Mouse (Mus musculus) ES-E14 (cell line): ENCODE data around the gene Akap12. TPM values are rescaled to one million over a fixed set of nuclear protein-coding genes. Genes with fewer than 3 reads are reported as not detected.

ENCODE experiments used
- DNase-seq: peaks from one replicate; pipeline ENCODE4 v3.0.0-alpha.2; 2013; ENCODE audit warnings: low read depth, low spot score
- H3K27ac ChIP-seq: 2 replicates; pipeline ENCODE4 v1.5.1; 2012; ENCODE audit warnings: low read depth, mild to moderate bottlenecking, low read length, moderate library complexity, mixed read lengths; ENCODE audit not compliant: poor library complexity, insufficient read depth, severe bottlenecking
- H3K36me3 ChIP-seq: 2 replicates; pipeline ENCODE4 v1.6.1; 2012; ENCODE audit warnings: mild to moderate bottlenecking, low read length, moderate library complexity, mixed read lengths; ENCODE audit not compliant: control insufficient read depth, poor library complexity, insufficient read depth, severe bottlenecking
- H3K4me1 ChIP-seq, 2 experiments: fragments of 150-350 bp in 1 of 2; sonication (generic) in 1 of 2; 2 replicates each; pipeline ENCODE4 v1.6.1; 2012; ENCODE audit warnings: low read length in 2 of 2, mild to moderate bottlenecking in 1 of 2, mixed read lengths in 1 of 2; ENCODE audit not compliant: control insufficient read depth in 2 of 2, insufficient read depth in 2 of 2, poor library complexity in 1 of 2
- H3K4me3 ChIP-seq, 2 experiments: fragments of 150-350 bp in 1 of 2; sonication (generic) in 1 of 2; 2 replicates each; pipeline ENCODE4 v1.5.1; 2012; ENCODE audit warnings: low read length in 2 of 2, low read depth in 1 of 2, mild to moderate bottlenecking in 1 of 2, mixed read lengths in 1 of 2; ENCODE audit not compliant: insufficient read depth in 1 of 2, poor library complexity in 1 of 2, severe bottlenecking in 1 of 2
- H3K9ac ChIP-seq: 2 replicates; pipeline ENCODE4 v1.6.1; 2012; ENCODE audit warnings: low read depth, mild to moderate bottlenecking, low read length, mixed read lengths; ENCODE audit not compliant: poor library complexity, insufficient read depth, severe bottlenecking
- H3K9me3 ChIP-seq: fragments of 150-350 bp; sonication (generic); 2 replicates; pipeline ENCODE4 v1.6.1; 2012; ENCODE audit warnings: low read depth, mild to moderate bottlenecking, low read length; ENCODE audit not compliant: control insufficient read depth, insufficient read depth
- CHD2 ChIP-seq: IDR thresholded peaks from 2 replicates; pipeline ENCODE4 v1.6.1; 2014; ENCODE audit warnings: mild to moderate bottlenecking, low read depth, low read length, inconsistent platforms
- HCFC1 ChIP-seq: IDR thresholded peaks from 2 replicates; pipeline ENCODE4 v1.6.1; 2012; ENCODE audit warnings: low read length, inconsistent platforms, borderline replicate concordance; ENCODE audit not compliant: insufficient read depth
- MAFK ChIP-seq: IDR thresholded peaks from 2 replicates; pipeline ENCODE4 v1.6.1; 2014; ENCODE audit warnings: mild to moderate bottlenecking, low read depth, low read length, inconsistent platforms; ENCODE audit not compliant: insufficient read depth
- ZC3H11A ChIP-seq: IDR thresholded peaks from 2 replicates; pipeline ENCODE4 v1.6.1; 2012; ENCODE audit warnings: low read depth, mild to moderate bottlenecking, inconsistent platforms, low read length, borderline replicate concordance
- ZNF384 ChIP-seq: IDR thresholded peaks from 2 replicates; pipeline ENCODE4 v1.6.1; 2012; ENCODE audit warnings: low read depth, low read length, inconsistent platforms
- in situ Hi-C, 2 experiments: fragments of 600-800 bp; cut with MboI; formaldehyde crosslinking; loops; one replicate each; pipeline ENCODE4 v1.15.1; 2025; ENCODE audit warnings: low sequenced_read_pairs in 2 of 2, inconsistent platforms in 1 of 2; ENCODE audit not compliant: unreplicated experiment in 2 of 2
- total RNA-seq: library from RNA; depleted of rRNA; stranded (reverse); fragments of 300-350 nt; gene quantifications from 2 replicates; pipeline ENCODE4 v1.2.3, GENCODE M21; 2012

Akap12 gene
- total RNA-seq, 1 experiment = 346 TPM

GRCm38 (mm10) chr10:4341430-4341829, 75.2 kb downstream of the Akap12 start:
- no peak overlapping the region for H3K4me3 ChIP-seq
- peak overlapping the region; percentile 11; the same call in 1 of the 2 replicates for H3K9ac ChIP-seq
- H3K27ac ChIP-seq = peak overlapping the region; percentile 42; the same call in 1 of the 2 replicates
- no peaks in the 10 kb centered on the region for H3K9me3 ChIP-seq
- H3K4me1 ChIP-seq = peaks cover 13 to 21% of the 10 kb centered on the region in 2 experiments; a peak in 3 of 4 replicates
- peaks cover 4% of the 10 kb centered on the region; the same call in 1 of the 2 replicates for H3K36me3 ChIP-seq
- DNase-seq = peak; percentile 44
- in situ Hi-C loops = no loop called here
- no peak for TF ChIP-seq ZC3H11A
- TF ChIP-seq ZNF384 = no peak
- no peak for TF ChIP-seq MAFK

- H3K9ac ChIP-seq = peak overlapping the region; percentile 54; the same call in 1 of the 2 replicates
- DNase-seq = peak; percentile 92
- no peak overlapping the region for H3K27ac ChIP-seq
- H3K9me3 ChIP-seq = no peaks in the 10 kb centered on the region
- peak overlapping the region in 1 of 2 experiments; percentile 54; a peak in 2 of 4 replicates for H3K4me3 ChIP-seq
- in situ Hi-C loops = no loop called here
- H3K36me3 ChIP-seq = peaks cover 5% of the 10 kb centered on the region; the same call in 1 of the 2 replicates
- peaks cover 9% of the 10 kb centered on the region in 2 experiments; a peak in 3 of 4 replicates for H3K4me1 ChIP-seq
- 0 out of 2 replicates have a peak, but pooled peaks have one; percentile 8 for TF ChIP-seq ZC3H11A
- no peak for TF ChIP-seq MAFK
- TF ChIP-seq ZNF384 = no peak
These were observed 80.4 kb downstream of the Akap12 start for GRCm38 (mm10) chr10:4346489-4347135.

GRCm38 (mm10) chr10:4347136-4347492, 80.9 kb downstream of the Akap12 start:
- no peak for TF ChIP-seq HCFC1
- TF ChIP-seq ZNF384 = no peak
- no peak for TF ChIP-seq MAFK
- no peak for TF ChIP-seq CHD2
- no peak for TF ChIP-seq ZC3H11A
- peaks cover 7% of the 10 kb centered on the region; the same call in 1 of the 2 replicates for H3K36me3 ChIP-seq
- H3K9me3 ChIP-seq = no peaks in the 10 kb centered on the region
- H3K4me1 ChIP-seq = peaks cover 7 to 9% of the 10 kb centered on the region in 2 experiments; a peak in 3 of 4 replicates
- H3K4me3 ChIP-seq = no peak overlapping the region
- DNase-seq = no peak
- in situ Hi-C loops = no loop called here
- no peak overlapping the region for H3K27ac ChIP-seq
- H3K9ac ChIP-seq = no peak overlapping the region

DNA sequence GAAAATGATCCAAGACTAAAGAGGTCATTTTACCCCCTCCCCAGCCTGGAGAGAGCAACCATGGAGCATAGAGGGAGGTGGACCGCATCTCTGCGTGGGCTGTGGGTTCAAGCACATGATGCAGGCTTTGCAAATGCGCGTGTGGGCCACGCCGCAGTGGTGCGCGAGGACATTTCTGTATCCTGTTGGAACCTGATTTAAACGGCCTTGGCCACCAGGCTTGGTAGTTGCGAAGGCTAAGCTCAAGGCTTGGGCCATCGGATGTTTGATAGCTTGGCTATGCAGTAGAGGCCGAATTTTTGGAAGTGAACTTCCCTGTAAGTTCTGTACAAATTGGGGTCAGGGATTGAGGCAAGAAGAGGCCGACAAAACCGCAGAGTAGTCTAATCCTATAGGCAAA, 81.4 kb downstream of the Akap12 start:
- Histone ChIP-seq H3K9me3 (no peaks in the 10 kb centered on the region), H3K4me1 (peaks cover 7 to 9% of the 10 kb centered on the region in 2 experiments; a peak in 3 of 4 replicates), H3K27ac (no peak overlapping the region), H3K36me3 (peaks cover 7% of the 10 kb centered on the region; the same call in 1 of the 2 replicates), H3K4me3 (no peak overlapping the region), H3K9ac (0 out of 2 replicates have a peak overlapping the region, but pooled peaks have one; percentile 18)
- TF ChIP-seq MAFK = no peak
- TF ChIP-seq ZNF384 = no peak
- TF ChIP-seq HCFC1 = no peak
- TF ChIP-seq CHD2 = no peak
- TF ChIP-seq ZC3H11A = no peak
- no peak for DNase-seq
- in situ Hi-C loops = no loop called here
